Mouse (Mus musculus): Measurements from ENCODE around the gene Tfip11.

Tfip11 gene

DNA sequence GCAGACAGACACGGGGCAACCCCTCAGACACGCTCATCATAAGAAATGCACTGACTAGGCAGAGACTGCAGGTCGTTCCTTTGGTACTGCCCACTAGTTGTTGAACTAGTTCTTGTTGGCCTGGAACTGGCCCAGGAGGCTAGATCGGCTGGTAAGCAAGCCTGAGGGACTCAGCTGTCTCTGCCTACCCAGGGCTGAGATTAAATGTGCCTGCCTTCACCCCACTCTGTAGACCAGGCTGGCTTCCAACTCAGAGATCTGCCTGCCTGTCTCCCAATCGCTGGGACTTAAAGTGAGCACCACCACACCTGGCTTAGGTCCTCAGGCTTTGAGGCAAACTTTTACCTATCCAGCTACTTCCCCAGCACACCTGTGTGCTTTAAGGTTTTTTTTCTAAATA lies 5.8 kb upstream of the Tfip11 start:
- DNase-seq (ENCODE audit: low spot score in 2 of 2) = no peak

DNA sequence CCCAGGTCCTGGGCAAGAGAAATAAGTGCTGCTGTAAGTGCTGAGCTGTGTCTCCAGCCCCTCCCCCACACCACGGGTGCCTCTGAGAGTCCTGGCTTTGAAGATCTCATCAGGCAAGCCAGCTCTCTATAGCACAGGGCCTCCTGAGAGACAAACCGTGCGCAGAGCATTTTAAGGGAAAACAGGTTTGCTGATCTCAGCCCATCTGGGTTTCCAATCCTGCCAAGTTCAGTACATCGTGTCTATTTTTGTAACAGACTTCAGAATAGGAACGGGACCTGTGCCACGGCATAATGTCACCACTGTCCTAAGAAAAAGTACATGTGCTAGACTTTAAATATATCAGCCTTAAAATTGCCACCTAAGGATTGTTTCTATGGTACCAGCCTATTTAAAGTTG lies 5.2 kb upstream of the Tfip11 start:
- DNase-seq (ENCODE audit: low spot score in 2 of 2) = no peak

DNA sequence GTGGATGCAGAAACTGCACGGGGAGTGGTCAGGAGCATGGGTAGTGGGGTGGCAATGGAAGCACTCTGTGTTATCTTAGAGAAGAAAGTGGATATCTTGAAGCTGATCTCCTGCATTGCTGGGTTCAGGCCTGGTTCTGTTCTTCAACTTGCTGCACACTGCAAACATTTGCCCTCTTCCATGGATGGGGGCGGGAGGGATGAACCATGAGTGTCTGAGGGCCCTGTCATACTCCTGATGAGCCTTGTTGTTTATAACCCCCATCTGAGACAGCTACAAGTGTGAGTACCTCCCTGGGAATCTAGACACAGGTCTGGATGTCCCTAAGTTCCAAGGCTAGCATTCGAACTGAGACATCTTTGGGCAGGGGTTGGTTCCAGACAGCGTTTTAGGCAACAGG lies 4.8 kb upstream of the Tfip11 start:
- DNase-seq (ENCODE audit: low spot score in 2 of 2) = no peak

- no peak for DNase-seq (ENCODE audit: low spot score in 2 of 2)
These were observed 2.9 kb upstream of the Tfip11 start for GRCm38 (mm10) chr5:112323246-112323645.

GRCm38 (mm10) chr5:112324637-112325545 lies 1.3 kb upstream of the Tfip11 start:
- peak; percentile 20 to 51 for DNase-seq (ENCODE audit: low spot score in 2 of 2)

GRCm38 (mm10) chr5:112326446-112327009 lies 370 bp downstream of the Tfip11 start:
- DNase-seq (ENCODE audit: low spot score in 2 of 2) = no peak

DNA sequence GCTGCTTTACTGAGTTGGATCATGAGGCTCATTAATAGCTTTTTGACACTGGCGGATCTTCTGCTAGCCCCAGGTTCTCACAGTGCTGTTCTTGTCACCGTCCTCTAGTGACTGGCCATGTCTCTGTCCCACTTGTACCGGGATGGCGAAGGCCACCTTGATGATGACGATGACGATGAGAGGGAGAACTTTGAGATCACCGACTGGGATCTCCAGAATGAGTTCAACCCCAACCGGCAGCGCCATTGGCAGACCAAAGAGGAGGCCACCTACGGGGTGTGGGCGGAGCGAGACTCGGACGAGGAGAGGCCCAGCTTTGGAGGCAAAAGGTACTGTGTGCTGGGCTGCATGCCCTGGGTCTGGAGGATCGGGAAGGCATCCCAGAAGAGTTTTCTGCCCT lies 1.7 kb downstream of the Tfip11 start:
- DNase-seq (ENCODE audit: low spot score in 2 of 2) = no peak

DNA sequence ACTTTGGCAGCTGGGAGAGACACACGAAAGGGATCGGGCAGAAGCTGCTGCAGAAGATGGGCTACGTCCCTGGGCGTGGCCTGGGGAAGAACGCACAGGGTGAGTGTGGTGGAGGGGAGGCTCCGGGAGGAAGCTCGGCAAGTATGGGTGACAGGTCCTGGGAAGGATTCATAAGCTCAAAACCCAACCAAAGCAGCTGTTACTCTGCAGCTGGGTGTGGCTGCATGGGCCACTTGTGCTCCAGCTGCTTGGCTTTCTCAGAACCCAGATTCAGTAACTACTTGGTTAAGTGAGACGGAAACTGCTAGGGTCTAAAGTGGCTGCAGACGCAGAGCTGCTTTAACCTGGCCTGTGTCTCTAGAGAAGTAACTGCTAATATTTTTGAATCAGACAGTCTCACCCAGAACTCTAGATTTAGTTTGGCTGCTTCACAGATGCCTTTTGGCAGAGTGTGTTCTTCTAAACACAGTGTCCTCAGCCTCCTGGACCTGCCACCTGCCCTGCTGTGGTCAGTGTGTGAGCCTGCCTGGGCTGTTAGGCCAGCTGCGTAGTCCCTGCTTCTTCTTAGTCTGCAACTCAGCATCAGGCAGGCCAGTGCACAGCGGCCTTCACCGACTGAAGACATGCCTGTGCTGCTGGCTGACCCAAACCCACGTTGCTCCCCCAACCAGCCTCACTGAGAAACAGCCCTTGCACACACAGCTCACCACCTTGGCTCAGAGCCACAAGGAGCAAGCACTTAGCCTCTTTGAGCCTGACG lies 3.8 kb downstream of the Tfip11 start:
- DNase-seq (ENCODE audit: low spot score in 2 of 2) = no peak

DNA sequence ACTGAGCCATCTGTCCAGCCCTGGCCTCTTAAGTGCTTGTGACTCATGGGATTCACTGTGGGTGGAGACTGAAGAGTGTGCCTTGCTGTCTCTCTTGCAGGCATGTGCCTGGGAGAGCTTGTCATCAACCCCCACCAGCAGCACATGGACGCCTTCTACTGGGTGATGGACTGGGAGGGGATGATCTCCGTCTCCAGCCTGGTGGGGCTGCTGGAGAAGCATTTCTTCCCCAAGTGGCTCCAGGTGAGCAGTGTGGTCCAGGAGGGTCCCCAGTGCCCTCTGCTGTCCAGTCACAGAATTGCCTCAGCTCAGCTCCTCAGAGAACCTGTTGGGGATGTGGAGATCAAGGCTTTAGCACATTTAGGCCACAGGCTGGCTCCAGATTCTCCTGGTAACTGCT lies 9.3 kb downstream of the Tfip11 start:
- DNase-seq (ENCODE audit: low spot score in 2 of 2) = peak; percentile 32 to 34

- DNase-seq (ENCODE audit: low spot score in 2 of 2) = no peak
These were observed 10.8 kb downstream of the Tfip11 start for GRCm38 (mm10) chr5:112337004-112337403.

- DNase-seq (ENCODE audit: low spot score in 2 of 2) = no peak
These were observed 13.1 kb downstream of the Tfip11 start for GRCm38 (mm10) chr5:112339215-112339614.

GRCm38 (mm10) chr5:112342463-112343204 lies 16.5 kb downstream of the Tfip11 start, which contains the start of the genes Srrd and Hps4:
TSS of gene Srrd (minus strand) at chr5:112343040.
TSS of gene Hps4 (plus strand) at chr5:112343083.
- DNase-seq (ENCODE audit: low spot score in 2 of 2) = peak; percentile 78 to 79

GRCm38 (mm10) chr5:112343205-112343595 lies 17.0 kb downstream of the Tfip11 start:
- no peak for DNase-seq (ENCODE audit: low spot score in 2 of 2)

GRCm38 (mm10) chr5:112344092-112344960 lies 18.2 kb downstream of the Tfip11 start:
- DNase-seq (ENCODE audit: low spot score in 2 of 2) = no peak

GRCm38 (mm10) chr5:112346211-112346965 lies 20.2 kb downstream of the Tfip11 start:
- DNase-seq (ENCODE audit: low spot score in 2 of 2) = no peak

GRCm38 (mm10) chr5:112349169-112349568 lies 23.0 kb downstream of the Tfip11 start:
- DNase-seq (ENCODE audit: low spot score in 2 of 2) = no peak

- DNase-seq (ENCODE audit: low spot score in 2 of 2) = no peak
These were observed 29.3 kb downstream of the Tfip11 start for GRCm38 (mm10) chr5:112355493-112355892.

- DNase-seq (ENCODE audit: low spot score in 2 of 2) = no peak
These were observed 29.8 kb downstream of the Tfip11 start, which contains the start of gene Gm6583 for GRCm38 (mm10) chr5:112355910-112356309. TSS of gene Gm6583 (minus strand) at chr5:112356033.

- DNase-seq (ENCODE audit: low spot score in 2 of 2) = no peak
These were observed 30.2 kb downstream of the Tfip11 start for GRCm38 (mm10) chr5:112356322-112356721.

- DNase-seq (ENCODE audit: low spot score in 2 of 2) = no peak
These were observed 33.4 kb downstream of the Tfip11 start for GRCm38 (mm10) chr5:112359520-112359919.

All from urinary bladder, postnatal 36 days (tissue).